Mouse (Mus musculus) olfactory bulb, adult 2 months (tissue): ENCODE results near the gene Sfrp2.

Source experiments
- CTCF ChIP-seq: fragments of 200-500 bp; IDR thresholded peaks from 2 replicates; pipeline ENCODE4 v1.5.1; 2012; ENCODE audit warnings: low read depth, mild to moderate bottlenecking, low read length, moderate library complexity; ENCODE audit not compliant: insufficient read depth
- POLR2A ChIP-seq: fragments of 200-500 bp; IDR thresholded peaks from 2 replicates; pipeline ENCODE4 v1.6.1; 2012; ENCODE audit warnings: mild to moderate bottlenecking, low read depth, low read length, moderate library complexity; ENCODE audit not compliant: insufficient read depth

GRCm38 (mm10) chr3:83728223-83728622 is 37.9 kb upstream of the Sfrp2 start:
- TF ChIP-seq POLR2A (no peak), CTCF (no peak)
